Mouse (Mus musculus): ENCODE results near the gene Defa34.
"Not testable (repeated sequence)": the region's sequence is repeated elsewhere in the genome, so short reads cannot be mapped to it uniquely, and the experiment has no call there.

Gene Defa34

DNA sequence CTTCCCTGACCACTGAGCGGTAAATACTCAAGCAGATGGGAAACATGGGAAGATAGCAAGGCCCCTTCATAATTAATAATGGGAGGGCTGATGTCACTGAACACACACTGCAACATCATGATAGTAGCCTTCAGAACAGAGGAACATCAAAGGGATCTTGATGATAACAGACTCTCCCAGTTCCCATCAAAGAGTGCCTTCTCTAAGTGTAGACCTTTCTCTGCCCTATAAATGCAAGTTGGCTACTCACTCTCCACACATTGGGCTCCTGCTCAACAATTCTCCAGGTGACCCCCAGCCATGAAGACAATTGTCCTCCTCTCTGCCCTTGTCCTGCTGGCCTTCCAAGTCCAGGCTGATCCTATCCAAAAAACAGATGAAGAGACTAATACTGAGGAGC, at the start of gene Defa34:
Defa34 (plus strand) TSS at position 301 of the 400 bp plus-strand sequence.
- DNase-seq (ENCODE audit: low spot score in 2 of 2), result not testable (repeated sequence)

DNA sequence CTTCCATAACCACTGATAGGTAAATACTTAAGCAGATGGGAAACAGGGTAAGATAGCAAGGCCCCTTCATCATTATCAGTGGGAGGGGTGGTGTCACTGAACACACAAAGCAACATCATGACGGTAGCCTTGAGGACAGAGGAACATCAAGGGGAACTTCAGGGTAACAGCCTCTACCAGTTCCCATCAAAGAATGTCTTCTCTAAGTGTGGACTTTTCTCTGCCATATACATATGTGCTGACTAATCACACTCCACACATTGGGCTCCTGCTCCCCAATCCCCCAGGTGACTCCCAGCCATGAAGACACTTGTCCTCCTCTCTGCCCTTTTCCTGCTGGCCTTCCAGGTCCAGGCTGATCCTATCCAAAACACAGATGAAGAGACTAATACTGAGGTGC, 47.7 kb upstream of the Defa34 start, which contains the start of gene Defa26:
Defa26 (plus strand) TSS at position 301 of the 400 bp plus-strand sequence.
- not testable (repeated sequence) for DNase-seq (ENCODE audit: low spot score in 2 of 2)

DNA sequence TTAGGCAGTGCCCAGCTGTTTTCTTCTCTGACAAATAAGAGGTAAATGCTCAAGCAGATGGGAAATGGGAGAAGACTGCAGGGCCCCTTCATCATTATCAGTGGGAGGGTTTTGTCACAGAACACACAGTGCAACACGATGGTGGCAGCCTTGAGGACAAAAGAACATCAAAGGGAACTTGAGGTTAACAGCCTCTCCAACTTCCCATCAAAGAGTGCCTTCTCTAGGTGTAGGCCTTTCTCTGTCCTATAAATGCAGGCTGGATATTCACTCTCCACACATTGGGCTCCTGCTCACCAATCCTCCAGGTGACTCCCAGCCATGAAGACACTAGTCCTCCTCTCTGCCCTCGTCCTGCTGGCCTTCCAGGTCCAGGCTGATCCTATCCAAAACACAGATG, 10.1 kb upstream of the Defa34 start, which contains the start of gene Defa17:
Defa17 (plus strand) TSS at position 301 of the 400 bp plus-strand sequence.
- DNase-seq (ENCODE audit: low spot score in 2 of 2), result not testable (repeated sequence)

DNA sequence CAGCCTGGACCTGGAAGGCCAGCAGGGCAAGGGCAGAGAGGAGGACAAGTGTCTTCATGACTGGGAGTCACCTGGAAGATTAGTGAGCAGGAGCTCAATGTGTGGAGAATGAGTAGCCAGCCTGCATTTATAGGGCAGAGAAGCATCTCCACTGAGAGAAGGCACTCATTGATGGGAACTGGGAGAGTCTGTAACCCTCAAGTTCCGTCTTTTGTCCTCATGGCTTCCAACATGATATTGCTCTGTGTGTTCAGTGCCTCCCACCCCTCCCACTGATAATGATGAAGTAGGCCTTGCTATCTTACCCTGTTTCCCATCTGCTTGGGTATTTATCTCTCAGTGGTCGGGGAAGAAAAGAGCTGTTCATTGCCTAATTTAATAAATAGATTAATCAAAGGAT, 37.9 kb downstream of the Defa34 start, which contains the start of gene AY761184:
AY761184 (minus strand) TSS at position 101 of the 400 bp plus-strand sequence.
- not testable (repeated sequence) for DNase-seq (ENCODE audit: low spot score in 2 of 2)

All from right cerebral cortex, adult 2 months (tissue).